ENCODE assay signal across 20 mouse cellular contexts in the genomic region with DNA sequence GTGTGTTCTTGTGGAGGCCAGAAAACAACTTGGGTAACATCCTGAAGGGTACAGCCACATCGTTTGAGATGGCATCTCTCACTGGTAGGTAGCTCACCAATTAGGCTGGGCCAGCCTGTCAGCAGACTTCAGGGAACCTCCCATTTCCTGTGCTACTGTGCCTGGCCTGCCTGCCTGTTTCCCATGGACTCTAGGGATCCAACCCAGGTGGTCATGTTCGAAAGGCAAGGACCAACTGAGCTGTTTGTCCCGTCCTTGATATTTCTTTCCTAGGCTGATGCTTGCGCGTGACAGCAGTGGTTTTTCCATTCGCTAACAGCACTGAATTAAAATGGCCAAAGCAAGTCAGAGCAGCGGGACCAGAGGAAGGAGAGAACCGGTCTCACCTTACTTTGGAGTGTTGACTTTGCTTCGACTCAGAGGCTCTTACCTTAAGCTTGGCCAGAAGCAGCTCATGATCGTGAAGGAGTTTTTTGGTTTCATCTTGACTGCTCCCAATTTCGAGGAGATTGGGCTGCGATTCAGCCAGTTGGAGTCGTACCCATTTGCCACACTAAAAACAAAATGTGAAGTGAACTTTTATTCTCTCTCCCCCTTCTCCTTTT. TPM values are rescaled to one million over a fixed set of nuclear protein-coding genes. Genes with fewer than 3 reads are reported as not detected.
DNase-seq lines count a peak whose midpoint lies in the region; ATAC-seq and TF ChIP-seq lines count a peak whose summit lies in the region.
"Had no signal": no experiment of that assay in that cellular context is flagged by ENCODE, and none has a peak within 500 bp of the region (broad histone marks: within the 10 kb centered on the region; RNA-seq: fewer than 3 reads in every experiment).

No protein-coding gene starts in this region.

- H3K27me3 ChIP-seq in heart, adult 2 months (ENCODE audit: control insufficient read depth, insufficient read depth, low read length) = no peaks in the 10 kb centered on the region
- H3K27me3 ChIP-seq in ES-Bruce4 (ENCODE audit: control insufficient read depth, insufficient read depth, low read length, poor library complexity, severe bottlenecking) = no peaks in the 10 kb centered on the region
- H3K27me3 ChIP-seq in lung, embryonic 15.5 days = no peaks in the 10 kb centered on the region
- H3K27me3 ChIP-seq: kidney, embryonic 15.5 days; liver, embryonic 15.5 days; neural tube, embryonic 13.5 days had no signal

- peak overlapping the region; percentile 0; the same call in 1 of the 2 replicates for H3K9ac ChIP-seq in heart, adult 2 months (ENCODE audit: low read depth, low read length)
- H3K9ac ChIP-seq in ES-Bruce4 (ENCODE audit: low read depth, poor library complexity, severe bottlenecking) = no peak overlapping the region
- H3K9ac ChIP-seq in lung, embryonic 15.5 days = no peak overlapping the region
- H3K9ac ChIP-seq: kidney, embryonic 15.5 days; limb, embryonic 12.5 days; liver, embryonic 15.5 days; neural tube, embryonic 13.5 days had no signal

- H3K4me1 ChIP-seq in heart, adult 2 months (ENCODE audit: control insufficient read depth, insufficient read depth, low read length) = peaks cover 7% of the 10 kb centered on the region
- H3K4me1 ChIP-seq in ES-Bruce4 (ENCODE audit: control insufficient read depth, insufficient read depth, low read length) = no peaks in the 10 kb centered on the region
- peaks cover 36% of the 10 kb centered on the region for H3K4me1 ChIP-seq in lung, embryonic 15.5 days

- DNase-seq in heart, adult 2 months = peak in 1 of 2 experiments; percentile 26
- DNase-seq in heart, postnatal 4 days = no peak
- no peak for DNase-seq in layer of hippocampus, adult 2 months (ENCODE audit: low spot score in 2 of 2)
- DNase-seq in layer of hippocampus, adult 8-10 months (ENCODE audit: low spot score in 2 of 2) = no peak
- no peak for DNase-seq in urinary bladder, postnatal 10 days (ENCODE audit: low spot score)
- no peak for DNase-seq in layer of hippocampus, adult 9-10 months (ENCODE audit: low spot score)
- DNase-seq: adrenal gland, adult 2 months; cerebellum, postnatal 10 days; embryo, embryonic 11 days; gastrocnemius, postnatal 10 days; thymus, postnatal 25 days had no signal

- no peaks in the 10 kb centered on the region for H3K79me2 ChIP-seq in heart, adult 2 months (replicated peaks; ENCODE audit: control insufficient read depth, insufficient read depth, low read length)

- peak overlapping the region; percentile 71 for H3K4me3 ChIP-seq in heart, adult 2 months
- peak overlapping the region; percentile 51 for H3K4me3 ChIP-seq in layer of hippocampus, adult 2 months
- peak overlapping the region; percentile 42 for H3K4me3 ChIP-seq in ES-Bruce4 (ENCODE audit: low read depth, low read length)
- no peak overlapping the region for H3K4me3 ChIP-seq in lung, embryonic 15.5 days
- H3K4me3 ChIP-seq: kidney, embryonic 15.5 days; limb, embryonic 12.5 days; liver, embryonic 15.5 days; neural tube, embryonic 13.5 days had no signal

- intact Hi-C loops in heart, adult 2 months (cut with DNase I) = loop anchor here (5.0 kb wide), 1 partner anchor 36 kb away; no protein-coding TSS in a partner anchor

- no peak for ATAC-seq in lung, embryonic 15.5 days (ENCODE audit: borderline replicate concordance, extremely low read depth, low FRiP score, low TSS enrichment)
- ATAC-seq: hindbrain, postnatal 0 days had no signal

- no peak for TF ChIP-seq CTCF in heart, adult 2 months (IDR thresholded peaks at IDR 0.05)
- TF ChIP-seq CTCF in layer of hippocampus, adult 2 months (conservative IDR thresholded peaks at IDR 0.05) = no peak
- TF ChIP-seq CTCF in ES-Bruce4 (IDR thresholded peaks at IDR 0.05; ENCODE audit: low read depth, low read length) = no peak

- H3K27ac ChIP-seq in heart, adult 2 months = peak overlapping the region; percentile 96
- peak overlapping the region; percentile 88 for H3K27ac ChIP-seq in layer of hippocampus, adult 2 months
- H3K27ac ChIP-seq in ES-Bruce4 (ENCODE audit: insufficient read depth, low read length) = no peak overlapping the region
- H3K27ac ChIP-seq in lung, embryonic 15.5 days = peak overlapping the region; percentile 59; the same call in 1 of the 2 replicates
- H3K27ac ChIP-seq: hindbrain, postnatal 0 days; kidney, embryonic 15.5 days; limb, embryonic 12.5 days; liver, embryonic 15.5 days; neural tube, embryonic 13.5 days; stomach, postnatal 0 days had no signal

- peaks cover 20% of the 10 kb centered on the region for H3K36me3 ChIP-seq in heart, adult 2 months (ENCODE audit: control insufficient read depth, insufficient read depth, low read length)
- H3K36me3 ChIP-seq in ES-Bruce4 (ENCODE audit: control insufficient read depth, insufficient read depth, low read length, poor library complexity, severe bottlenecking) = no peaks in the 10 kb centered on the region
- no peaks in the 10 kb centered on the region for H3K36me3 ChIP-seq in lung, embryonic 15.5 days
- H3K36me3 ChIP-seq: kidney, embryonic 15.5 days; limb, embryonic 12.5 days; liver, embryonic 15.5 days; neural tube, embryonic 13.5 days had no signal

- 63% methylated on average over 13 of the region's 13 CpGs for WGBS in heart, adult 2 months
- WGBS in lung, embryonic 15.5 days = 57% methylated on average over 13 of the region's 13 CpGs

- TF ChIP-seq POLR2A in heart, adult 2 months (IDR thresholded peaks at IDR 0.05; ENCODE audit: insufficient read depth, low read depth, low read length) = no peak
- no peak for TF ChIP-seq POLR2A in ES-Bruce4 (IDR thresholded peaks at IDR 0.05; ENCODE audit: insufficient read depth, low read length)

- TF ChIP-seq EP300 in heart, adult 2 months (IDR thresholded peaks at IDR 0.05; ENCODE audit: insufficient read depth, low read depth, low read length) = 0 out of 2 replicates have a peak, but pooled peaks have one; percentile 10
- no peak for TF ChIP-seq EP300 in ES-Bruce4 (IDR thresholded peaks at IDR 0.05; ENCODE audit: insufficient read depth, low read depth, low read length)

- H3K9me3 ChIP-seq in ES-Bruce4 (replicated peaks; ENCODE audit: control insufficient read depth, insufficient read depth, low read length, poor library complexity, severe bottlenecking) = no peaks in the 10 kb centered on the region
- no peaks in the 10 kb centered on the region for H3K9me3 ChIP-seq in lung, embryonic 15.5 days
- H3K9me3 ChIP-seq: kidney, embryonic 15.5 days; limb, embryonic 12.5 days; liver, embryonic 15.5 days; neural tube, embryonic 13.5 days had no signal

- H3K4me2 ChIP-seq in lung, embryonic 15.5 days = peak overlapping the region; percentile 7
- H3K4me2 ChIP-seq: kidney, embryonic 15.5 days; limb, embryonic 12.5 days; liver, embryonic 15.5 days had no signal

RNA-seq across cellular contexts. Expression of gene Ccdc141, which starts 2.3 kb away (rescaled TPM):
- 100 to 1,000 TPM; 182 to 189 TPM for total RNA-seq in heart, adult 2 months (2021)
- 35.6 and 50.8 TPM in 2 replicates for polyA plus RNA-seq in heart, adult 2 months (2012; rRNA removed)
- 100 to 1,000 TPM; 228 to 229 TPM for total RNA-seq in heart, postnatal 4 days (2021)
- 10 to 100 TPM; 17.1 to 27.7 TPM for total RNA-seq in layer of hippocampus, adult 2 months (2021)
- 10 to 100 TPM; 20.7 to 23.0 (median 22.0) TPM for total RNA-seq in layer of hippocampus, adult 8-10 months (2022)
- 2.3 and 6.6 TPM in 2 replicates for polyA plus RNA-seq in ES-Bruce4 (2011; ENCODE audit: insufficient read depth, insufficient read length, low read depth, missing spikeins)
- polyA plus RNA-seq in lung, embryonic 15.5 days (2015; fragmentation: Nextera tagmentation; extraction: Ambion mirVana) = 12.7 and 19.6 TPM in 2 replicates
- total RNA-seq: monocyte, adult 5-6 weeks had no signal

Comparison
In these comparisons a context has a peak if more than half of its experiments do, and no peak if none do; other contexts are left out.
1. RNA of gene Ccdc141, which starts 2.3 kb away (total RNA-seq): 228 to 229 TPM in heart, postnatal 4 days and 182 to 189 TPM in heart, adult 2 months; 17.1 to 27.7 TPM in layer of hippocampus, adult 2 months and 20.7 to 23.0 TPM in layer of hippocampus, adult 8-10 months; every median in the first group is over 4 times any median in the second.